Mouse (Mus musculus) kidney, embryonic 15.5 days (tissue): ENCODE results near the gene Mfsd5. TPM values are rescaled to one million over a fixed set of nuclear protein-coding genes. Genes with fewer than 3 reads are reported as not detected.

Experiments used
- ATAC-seq: fragments of 200-750 bp; cut with Nextera tagmentation; replicated peaks from 2 replicates; pipeline ENCODE4 v1.8.0; 2017; ENCODE audit warnings: moderate TSS enrichment; ENCODE audit not compliant: low FRiP score
- H3K27ac ChIP-seq: fragments of 300-500 bp; sonication (generic); 2 replicates; pipeline ENCODE4 v1.5.1; 2015; ENCODE audit warnings: mild to moderate bottlenecking, inconsistent platforms
- H3K27me3 ChIP-seq: fragments of 300-500 bp; sonication (generic); 2 replicates; pipeline ENCODE4 v1.6.1; 2015; ENCODE audit warnings: inconsistent platforms
- H3K36me3 ChIP-seq: fragments of 300-500 bp; sonication (generic); 2 replicates; pipeline ENCODE4 v1.6.1; 2015; ENCODE audit warnings: inconsistent platforms
- H3K4me1 ChIP-seq: fragments of 300-500 bp; sonication (generic); 2 replicates; pipeline ENCODE4 v1.6.1; 2015; ENCODE audit warnings: inconsistent platforms
- H3K4me2 ChIP-seq: fragments of 300-500 bp; sonication (generic); 2 replicates; pipeline ENCODE4 v1.6.1; 2015; ENCODE audit warnings: moderate library complexity, mild to moderate bottlenecking, inconsistent platforms
- H3K4me3 ChIP-seq: fragments of 300-500 bp; sonication (generic); replicated peaks from 2 replicates; pipeline ENCODE4 v1.5.1; 2015; ENCODE audit warnings: mild to moderate bottlenecking, inconsistent platforms
- H3K9ac ChIP-seq: fragments of 300-500 bp; sonication (generic); 2 replicates; pipeline ENCODE4 v1.6.1; 2015; ENCODE audit warnings: mild to moderate bottlenecking, inconsistent platforms
- H3K9me3 ChIP-seq: fragments of 300-500 bp; sonication (generic); replicated peaks from 2 replicates; pipeline ENCODE4 v1.6.1; 2016; ENCODE audit warnings: inconsistent platforms
- WGBS: fragments of 180-500 bp; shearing (Covaris S2); methylation state at CpG from one replicate; pipeline ENCODE4 v1.1.7; 2015; ENCODE audit warnings: mixed read lengths; 5-methylcytosine and 5-hydroxymethylcytosine counted together
- polyA plus RNA-seq: library from polyadenylated mRNA; unstranded; fragments of >200 nt; fragmentation: Nextera tagmentation; extraction: Ambion mirVana; gene quantifications from 2 replicates; pipeline ENCODE4 v1.2.1, GENCODE M21; 2015

Gene Mfsd5
- polyA plus RNA-seq, 1 experiment from 2014 or later, result 68.6 TPM

DNA sequence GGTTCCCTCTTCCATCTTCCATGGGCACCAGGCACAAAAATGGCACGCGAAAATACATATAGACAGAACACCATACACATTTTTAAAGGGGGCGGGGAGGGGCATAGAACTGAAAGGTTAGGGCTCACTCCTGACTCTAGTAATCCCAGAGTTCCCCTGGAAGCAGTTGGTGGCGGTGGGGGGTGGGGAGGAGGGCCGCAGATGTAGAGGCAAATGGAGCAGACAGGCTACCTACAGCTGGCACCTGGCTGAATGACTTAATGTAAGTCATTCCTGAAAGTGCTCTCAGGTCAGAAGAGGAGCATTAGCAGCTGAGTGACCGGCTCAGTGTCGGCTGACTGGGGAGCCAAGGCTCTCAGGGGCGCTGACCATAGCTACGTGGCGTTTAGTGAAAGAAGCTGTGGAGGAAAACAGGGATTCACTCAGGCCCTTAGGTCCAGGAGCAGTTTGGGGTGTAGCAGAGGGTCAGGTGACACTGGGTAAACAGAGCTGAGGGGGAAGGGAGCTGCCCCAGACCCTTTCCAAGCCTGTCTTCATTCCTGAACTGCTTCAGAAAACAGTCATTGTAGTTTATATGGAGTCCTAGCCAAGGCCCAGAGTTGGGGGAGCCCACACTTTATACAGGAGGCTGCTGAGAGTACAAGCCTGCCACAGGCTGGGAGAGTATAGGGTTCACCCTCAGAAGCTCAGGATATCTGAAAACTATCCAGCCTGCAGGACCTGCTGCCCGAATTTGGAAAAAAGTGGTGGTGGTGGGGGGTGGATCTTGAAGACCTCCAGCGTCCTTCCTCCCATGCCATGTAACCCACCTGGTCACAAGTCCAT is 36.6 kb upstream of the Mfsd5 start:
- Histone ChIP-seq H3K4me1 (peaks cover 61% of the 10 kb centered on the region), H3K9me3 (no peaks in the 10 kb centered on the region), H3K27ac (peak overlapping the region; percentile 69; the same call in 1 of the 2 replicates), H3K4me3 (no peak overlapping the region), H3K36me3 (peaks cover 25% of the 10 kb centered on the region), H3K9ac (no peak overlapping the region), H3K4me2 (peak overlapping the region; percentile 94), H3K27me3 (0 out of 2 replicates have a peak, but pooled peaks cover 3% of the 10 kb centered on the region)
- ATAC-seq, result no peak
- 39% methylated on average over 12 of the region's 12 CpGs for WGBS

- Histone ChIP-seq H3K4me1 (peaks cover 69% of the 10 kb centered on the region), H3K36me3 (peaks cover 17% of the 10 kb centered on the region), H3K4me2 (peak overlapping the region; percentile 94), H3K4me3 (peak overlapping the region; percentile 66), H3K9ac (peak overlapping the region; percentile 33), H3K27me3 (0 out of 2 replicates have a peak, but pooled peaks cover 3% of the 10 kb centered on the region), H3K27ac (peak overlapping the region; percentile 69), H3K9me3 (no peaks in the 10 kb centered on the region)
- 23% methylated on average over 22 of the region's 22 CpGs for WGBS
- ATAC-seq, result no peak
These were observed 35.7 kb upstream of the Mfsd5 start for GRCm38 (mm10) chr15:102243229-102244190.

- peak overlapping the region; percentile 66 for H3K4me3 ChIP-seq
- peak overlapping the region; percentile 68 for H3K9ac ChIP-seq
- peaks cover 7% of the 10 kb centered on the region for H3K36me3 ChIP-seq
- peak overlapping the region; percentile 99 for H3K27ac ChIP-seq
- no peak for ATAC-seq
- peaks cover 74% of the 10 kb centered on the region for H3K4me1 ChIP-seq
- peak overlapping the region; percentile 94 for H3K4me2 ChIP-seq
- 5% methylated on average over 19 of the region's 19 CpGs for WGBS
- H3K27me3 ChIP-seq, result 0 out of 2 replicates have a peak, but pooled peaks cover 3% of the 10 kb centered on the region
- no peaks in the 10 kb centered on the region for H3K9me3 ChIP-seq
These were observed 34.7 kb upstream of the Mfsd5 start for GRCm38 (mm10) chr15:102244306-102245191.

- H3K36me3 ChIP-seq, result peaks cover 7% of the 10 kb centered on the region
- H3K9ac ChIP-seq, result peak overlapping the region; percentile 68
- no peaks in the 10 kb centered on the region for H3K9me3 ChIP-seq
- H3K4me1 ChIP-seq, result peaks cover 78% of the 10 kb centered on the region
- peak overlapping the region; percentile 66 for H3K4me3 ChIP-seq
- peak overlapping the region; percentile 94 for H3K4me2 ChIP-seq
- 0 out of 2 replicates have a peak, but pooled peaks cover 3% of the 10 kb centered on the region for H3K27me3 ChIP-seq
- ATAC-seq, result no peak
- H3K27ac ChIP-seq, result peak overlapping the region; percentile 99
- WGBS, result 1% methylated on average over 14 of the region's 14 CpGs
These were observed 33.8 kb upstream of the Mfsd5 start for GRCm38 (mm10) chr15:102245461-102245881.

- peaks cover 80% of the 10 kb centered on the region for H3K4me1 ChIP-seq
These were observed 33.1 kb upstream of the Mfsd5 start for GRCm38 (mm10) chr15:102245891-102246741.

GRCm38 (mm10) chr15:102246866-102247251 is 32.4 kb upstream of the Mfsd5 start:
- peak; percentile 75 for ATAC-seq
- Histone ChIP-seq H3K4me2 (peak overlapping the region; percentile 94), H3K4me3 (peak overlapping the region; percentile 66), H3K4me1 (peaks cover 80% of the 10 kb centered on the region), H3K9ac (peak overlapping the region; percentile 68), H3K27me3 (0 out of 2 replicates have a peak, but pooled peaks cover 3% of the 10 kb centered on the region), H3K36me3 (peaks cover 6% of the 10 kb centered on the region; the same call in 1 of the 2 replicates), H3K9me3 (no peaks in the 10 kb centered on the region), H3K27ac (peak overlapping the region; percentile 99)
- WGBS, result under 1% methylated on average over 34 of the region's 35 CpGs

More at GRCm38 (mm10) chr15:102245891-102246741, 33.1 kb upstream of the Mfsd5 start:
- ATAC-seq, result peak; percentile 66
- Histone ChIP-seq H3K36me3 (peaks cover 5% of the 10 kb centered on the region), H3K9ac (peak overlapping the region; percentile 68), H3K27me3 (0 out of 2 replicates have a peak, but pooled peaks cover 3% of the 10 kb centered on the region), H3K4me2 (peak overlapping the region; percentile 94), H3K27ac (peak overlapping the region; percentile 99), H3K4me3 (peak overlapping the region; percentile 66), H3K9me3 (no peaks in the 10 kb centered on the region)
- under 1% methylated on average over 39 of the region's 44 CpGs for WGBS

DNA sequence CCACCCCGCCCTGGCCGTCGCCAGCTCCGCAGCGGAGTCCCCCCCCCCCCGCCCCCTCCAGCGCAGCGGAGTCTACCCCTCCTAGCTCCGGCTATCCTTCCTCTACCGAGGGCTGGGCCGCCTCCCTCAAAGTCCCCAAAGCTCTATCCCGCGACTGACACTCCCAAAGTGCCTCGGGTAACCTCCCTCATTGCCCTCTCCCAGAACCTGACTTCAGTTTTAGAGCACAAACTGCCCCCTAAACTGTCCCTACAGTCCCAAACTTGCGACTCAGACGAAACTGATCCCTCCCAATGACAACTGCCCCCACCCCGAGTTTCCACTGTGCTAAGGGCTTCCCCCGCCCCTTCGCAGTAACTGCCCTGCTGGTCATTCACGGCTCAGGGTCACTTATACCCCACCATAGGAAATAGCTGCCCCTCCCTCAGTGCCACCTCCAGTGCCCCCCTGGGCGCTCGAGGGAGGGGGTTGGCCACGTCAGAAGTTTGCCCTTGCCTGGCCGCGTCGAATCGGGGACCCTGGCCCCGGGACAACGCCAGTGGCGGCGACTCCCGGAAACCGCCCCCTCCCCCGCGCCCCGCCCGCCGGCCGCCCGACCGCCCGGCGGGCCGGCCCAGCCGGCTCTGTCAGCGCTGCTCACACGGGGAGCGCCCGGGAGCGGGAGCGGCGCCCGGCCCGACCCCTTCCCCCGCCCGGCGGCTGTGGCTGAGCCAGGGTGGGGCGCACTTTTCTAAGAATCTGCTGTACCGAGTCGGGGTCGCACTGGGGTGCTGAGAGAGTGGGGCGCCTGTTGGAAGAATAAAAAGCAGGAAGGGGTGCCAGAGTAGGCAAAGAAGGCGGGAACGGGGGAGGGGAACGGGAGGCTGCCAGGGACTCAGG is 31.8 kb upstream of the Mfsd5 start:
- ATAC-seq, result peak; percentile 61
- Histone ChIP-seq H3K36me3 (peaks cover 6% of the 10 kb centered on the region; the same call in 1 of the 2 replicates), H3K9ac (peak overlapping the region; percentile 68), H3K9me3 (no peaks in the 10 kb centered on the region), H3K4me2 (peak overlapping the region; percentile 94), H3K27me3 (0 out of 2 replicates have a peak, but pooled peaks cover 3% of the 10 kb centered on the region), H3K4me1 (peaks cover 74% of the 10 kb centered on the region), H3K27ac (peak overlapping the region; percentile 99), H3K4me3 (peak overlapping the region; percentile 66)
- WGBS, result under 1% methylated on average over 50 of the region's 65 CpGs

GRCm38 (mm10) chr15:102248131-102248811 is 31.0 kb upstream of the Mfsd5 start:
- Histone ChIP-seq H3K4me1 (peaks cover 66% of the 10 kb centered on the region), H3K27ac (peak overlapping the region; percentile 99)
- 8% methylated on average over 8 of the region's 8 CpGs for WGBS

GRCm38 (mm10) chr15:102248812-102249191 is 30.5 kb upstream of the Mfsd5 start:
- H3K4me1 ChIP-seq, result peaks cover 61% of the 10 kb centered on the region
- no peaks in the 10 kb centered on the region for H3K9me3 ChIP-seq
- peak overlapping the region; percentile 66 for H3K4me3 ChIP-seq
- H3K36me3 ChIP-seq, result peaks cover 6% of the 10 kb centered on the region; the same call in 1 of the 2 replicates
- 0 out of 2 replicates have a peak, but pooled peaks cover 3% of the 10 kb centered on the region for H3K27me3 ChIP-seq
- peak overlapping the region; percentile 40; the same call in 1 of the 2 replicates for H3K9ac ChIP-seq
- H3K27ac ChIP-seq, result peak overlapping the region; percentile 99
- WGBS, result 0% methylated on average over 2 of the region's 3 CpGs
- ATAC-seq, result no peak
- H3K4me2 ChIP-seq, result peak overlapping the region; percentile 94

More at GRCm38 (mm10) chr15:102248131-102248811, 31.0 kb upstream of the Mfsd5 start:
- no peaks in the 10 kb centered on the region for H3K9me3 ChIP-seq
- H3K4me2 ChIP-seq, result peak overlapping the region; percentile 94
- H3K4me3 ChIP-seq, result peak overlapping the region; percentile 66
- 0 out of 2 replicates have a peak, but pooled peaks cover 3% of the 10 kb centered on the region for H3K27me3 ChIP-seq
- peaks cover 6% of the 10 kb centered on the region; the same call in 1 of the 2 replicates for H3K36me3 ChIP-seq
- ATAC-seq, result no peak
- H3K9ac ChIP-seq, result peak overlapping the region; percentile 68; the same call in 1 of the 2 replicates
